Mouse (Mus musculus) MEL (cell line): ENCODE measurements around the gene Wdr26.
A peak's percentile ranks its signal among the peaks of the same experiment; 100 is the strongest.

Experiments used
- BHLHE40 ChIP-seq: IDR thresholded peaks from 2 replicates; pipeline ENCODE4 v1.6.1; 2012; ENCODE audit warnings: low read depth, mild to moderate bottlenecking, inconsistent platforms, low read length, improper control_type of control experiment, borderline replicate concordance
- CTCF ChIP-seq, 3 experiments: IDR thresholded peaks in 2 of 3; conservative IDR thresholded peaks in 1 of 3; 2 replicates each; pipeline ENCODE4 v1.5.1; 2011 to 2012; ENCODE audit warnings: low read length in 3 of 3, low read depth in 2 of 3, mild to moderate bottlenecking in 2 of 3, improper control_type of control experiment in 1 of 3, inconsistent platforms in 1 of 3, mixed read lengths in 1 of 3, moderate library complexity in 1 of 3; ENCODE audit not compliant: control insufficient read depth in 1 of 3, insufficient read depth in 1 of 3, poor library complexity in 1 of 3, severe bottlenecking in 1 of 3
- GATA1 ChIP-seq: IDR thresholded peaks from 2 replicates; pipeline ENCODE4 v1.6.1; 2011; ENCODE audit warnings: low read depth, low read length, improper control_type of control experiment
- JUND ChIP-seq: IDR thresholded peaks from 2 replicates; pipeline ENCODE4 v1.6.1; 2011; ENCODE audit warnings: low read depth, mild to moderate bottlenecking, improper control_type of control experiment, low read length
- MYB ChIP-seq: IDR thresholded peaks from 2 replicates; pipeline ENCODE4 v1.6.1; 2011; ENCODE audit warnings: mild to moderate bottlenecking, low read depth, low read length, improper control_type of control experiment
- POLR2A ChIP-seq, 2 experiments: IDR thresholded peaks; 2 replicates each; pipeline ENCODE4 v1.6.1; 2011 to 2012; ENCODE audit warnings: low read length in 2 of 2, mild to moderate bottlenecking in 2 of 2, control low read depth in 1 of 2, improper control_type of control experiment in 1 of 2, low read depth in 1 of 2, moderate library complexity in 1 of 2; ENCODE audit not compliant: control insufficient read depth in 1 of 2, insufficient read depth in 1 of 2, poor library complexity in 1 of 2
- SIN3A ChIP-seq: IDR thresholded peaks from 2 replicates; pipeline ENCODE4 v1.6.1; 2012; ENCODE audit warnings: low read length, improper control_type of control experiment, inconsistent platforms
- TAL1 ChIP-seq: IDR thresholded peaks from 2 replicates; pipeline ENCODE4 v1.6.1; 2012; ENCODE audit warnings: mild to moderate bottlenecking, inconsistent platforms, low read length, moderate library complexity, mixed read lengths

GRCm38 (mm10) chr1:181257585-181258555, 46.1 kb upstream of the Wdr26 start:
- TF ChIP-seq SIN3A (0 out of 2 replicates have a peak, but pooled peaks have one; percentile 1), MYB (no peak), BHLHE40 (no peak), CTCF (IDR thresholded peaks at IDR 0.05 in 2 of 3, conservative IDR thresholded peaks at IDR 0.05 in 1 of 3; ENCODE audit: control insufficient read depth in 1 of 3, insufficient read depth in 1 of 3, low read depth in 2 of 3, low read length in 3 of 3, poor library complexity in 1 of 3, severe bottlenecking in 1 of 3) (no peak), GATA1 (no peak), TAL1 (no peak), JUND (no peak), POLR2A (IDR thresholded peaks at IDR 0.05; ENCODE audit: control insufficient read depth in 1 of 2, insufficient read depth in 1 of 2, low read depth in 1 of 2, low read length in 2 of 2, poor library complexity in 1 of 2) (no peak)
